Mouse (Mus musculus) embryo, embryonic 11 days (tissue): ENCODE results near the gene Vmn2r47.
"Not testable (repeated sequence)": the region's sequence is repeated elsewhere in the genome, so short reads cannot be mapped to it uniquely, and the experiment has no call there.

Experiments used
- DNase-seq: peaks from one replicate; pipeline ENCODE4 v3.0.0-alpha.2; 2015

Vmn2r47 gene

DNA sequence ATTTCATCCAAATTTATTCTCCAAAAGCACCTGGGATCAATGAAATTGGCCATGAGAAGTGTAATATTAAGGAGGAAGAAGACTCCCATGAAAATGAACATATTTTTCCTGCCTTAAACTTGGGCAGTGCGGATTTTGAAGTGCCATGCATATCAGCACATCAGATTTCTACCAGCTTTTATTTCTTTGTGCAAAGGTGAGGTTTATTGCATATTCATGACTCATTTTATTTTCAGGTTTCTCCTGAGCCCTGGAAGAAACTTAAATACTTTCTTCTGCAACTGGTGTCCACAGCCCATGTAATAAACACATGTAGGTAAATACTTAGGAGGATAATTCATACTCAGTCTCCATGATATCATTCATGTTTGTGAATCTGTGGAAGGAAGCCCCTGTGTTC, at the start of gene Vmn2r47:
Vmn2r47 (minus strand) TSS at position 101 of the 400 bp plus-strand sequence.
- not testable (repeated sequence) for DNase-seq

DNA sequence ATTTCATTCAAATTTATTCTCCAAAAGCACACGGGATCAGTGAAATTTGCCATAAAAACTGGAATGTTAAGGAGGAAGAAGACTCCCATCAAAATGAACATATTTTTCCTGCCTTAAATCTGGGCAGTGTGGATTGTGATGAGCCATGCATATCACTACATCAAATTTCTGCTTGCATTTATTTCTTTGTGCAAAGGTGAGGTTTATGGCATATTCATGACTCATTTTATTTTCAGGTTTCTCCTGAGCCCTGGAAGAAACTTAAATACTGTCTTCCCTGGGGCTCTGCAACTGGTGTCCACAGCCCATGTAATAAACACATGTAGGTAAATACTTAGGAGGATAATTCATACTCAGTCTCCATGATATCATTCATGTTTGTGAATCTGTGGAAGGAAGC, 70.7 kb downstream of the Vmn2r47 start, which contains the start of gene Vmn2r46:
Vmn2r46 (minus strand) TSS at position 101 of the 400 bp plus-strand sequence.
- not testable (repeated sequence) for DNase-seq
